Mouse (Mus musculus) G1E (cell line): ENCODE measurements around the gene Ipp.

Experiments used
- CTCF ChIP-seq: IDR thresholded peaks from 2 replicates; pipeline ENCODE4 v1.5.1; 2012; ENCODE audit warnings: low read depth, low read length, inconsistent platforms, mixed read lengths
- GATA1 ChIP-seq: IDR thresholded peaks from 2 replicates; pipeline ENCODE4 v1.6.1; 2012; ENCODE audit warnings: borderline replicate concordance, low read length, inconsistent platforms, mixed read lengths
- TAL1 ChIP-seq: conservative IDR thresholded peaks from 2 replicates; pipeline ENCODE4 v1.6.1; 2012; ENCODE audit warnings: low read depth, low read length, inconsistent platforms, mixed read lengths

DNA sequence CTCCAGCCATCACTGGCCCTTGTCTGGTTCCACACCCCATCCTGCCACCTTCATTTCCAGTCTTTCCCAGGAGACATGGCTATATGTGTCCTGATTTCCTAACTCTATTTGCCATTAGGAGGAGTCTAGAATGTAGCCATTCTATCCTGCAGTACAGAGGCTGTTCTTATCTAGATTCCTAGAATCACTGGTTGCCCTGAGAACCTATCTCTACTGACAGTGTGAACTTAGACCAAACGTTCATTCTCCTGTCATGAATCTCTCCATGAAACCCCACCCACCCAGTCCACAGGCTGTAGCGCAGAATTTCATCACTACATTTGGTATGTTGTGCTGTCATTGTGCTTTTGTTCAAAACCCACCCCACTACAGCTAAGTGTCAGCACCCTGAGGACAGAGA is 26.0 kb upstream of the Ipp start:
- TF ChIP-seq CTCF (no peak), GATA1 (no peak), TAL1 (no peak)
